Mouse (Mus musculus) frontal cortex, postnatal 14 days (tissue): Measurements from ENCODE around the gene Rasgrp3.
"Not testable (repeated sequence)": the region's sequence is repeated elsewhere in the genome, so short reads cannot be mapped to it uniquely, and the experiment has no call there.

Experiments used
- DNase-seq, 2 experiments: peaks; one replicate each; pipeline ENCODE4 v3.0.0; 2022; ENCODE audit warnings: low spot score in 2 of 2

Gene Rasgrp3

DNA sequence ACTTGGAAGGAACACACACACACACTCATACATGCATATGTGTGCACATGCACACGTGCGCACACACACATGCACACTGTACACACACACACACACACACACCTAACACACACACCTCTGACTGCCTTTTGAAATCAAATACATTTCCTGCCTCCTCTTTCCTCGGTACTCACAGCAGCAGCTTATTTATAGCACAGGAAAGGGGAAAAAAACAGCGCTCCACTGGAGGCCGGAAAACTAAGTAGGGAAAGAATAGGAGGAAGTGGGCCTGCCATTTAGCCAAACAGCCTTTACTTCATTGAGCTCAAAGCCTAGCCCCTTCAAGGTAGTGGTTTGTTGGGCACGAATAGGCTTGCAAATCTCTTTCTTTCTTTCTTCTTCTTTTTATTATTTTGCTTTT lies at the start of gene Rasgrp3:
Rasgrp3 (plus strand) TSS at position 298 of the 400 bp plus-strand sequence.
- no peak for DNase-seq

- no peak for DNase-seq
These were observed 47.3 kb upstream of the Rasgrp3 start for GRCm38 (mm10) chr17:75388402-75388801.

DNA sequence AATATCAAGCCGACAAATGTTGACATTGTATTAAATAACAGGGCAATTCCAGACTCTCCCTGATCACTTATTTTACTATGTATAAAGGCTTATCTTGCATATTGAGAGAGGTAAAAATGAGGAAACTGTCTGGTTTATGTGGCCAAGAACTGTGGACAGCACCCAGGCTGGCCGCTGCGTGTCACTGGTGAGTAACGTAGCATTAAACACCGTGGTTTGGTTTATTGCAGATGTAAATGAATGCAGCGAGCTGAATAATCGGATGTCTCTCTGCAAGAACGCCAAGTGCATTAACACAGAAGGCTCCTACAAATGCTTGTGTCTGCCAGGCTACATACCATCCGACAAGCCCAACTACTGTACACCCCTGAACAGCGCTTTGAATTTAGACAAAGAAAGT lies 45.6 kb upstream of the Rasgrp3 start:
- peak in 1 of 2 experiments; percentile 10 for DNase-seq

DNA sequence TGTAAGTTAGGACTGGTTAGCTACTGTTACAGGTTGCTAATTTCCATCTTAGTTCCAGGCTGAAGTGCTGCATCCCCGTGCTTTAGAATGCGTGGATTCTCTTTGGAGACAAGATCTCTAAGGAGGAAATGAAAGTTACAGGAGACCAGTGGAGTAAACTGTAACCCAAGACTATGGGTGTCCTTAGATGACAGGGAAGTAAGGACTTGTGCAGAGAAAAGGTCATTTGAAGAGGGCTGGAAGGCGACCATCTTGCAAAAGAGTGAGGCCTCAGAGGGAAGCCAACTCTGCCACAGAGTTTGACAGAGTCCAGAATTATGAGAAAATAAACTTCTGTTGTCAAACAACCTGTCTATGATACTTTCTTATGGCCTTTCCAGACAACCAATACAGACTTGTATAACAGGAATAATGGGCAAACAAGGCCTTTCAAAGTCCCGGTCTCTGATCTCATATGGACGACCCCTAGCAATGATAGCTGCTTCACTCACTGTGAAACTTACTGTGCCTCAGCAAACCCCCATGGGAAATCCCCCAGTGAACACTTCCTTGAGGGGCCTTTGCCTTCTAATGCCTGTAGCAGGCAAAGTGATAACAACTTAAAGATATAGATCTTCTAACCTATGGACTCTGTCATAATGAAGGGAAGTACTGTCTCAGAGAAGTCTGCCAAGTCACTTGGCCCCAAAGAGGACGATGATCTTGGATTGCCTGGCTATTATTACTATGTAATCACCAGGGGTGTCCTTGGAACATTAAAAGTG lies 44.1 kb upstream of the Rasgrp3 start:
- DNase-seq = no peak

GRCm38 (mm10) chr17:75406405-75406804 lies 29.3 kb upstream of the Rasgrp3 start:
- no peak for DNase-seq

GRCm38 (mm10) chr17:75416861-75417260 lies 18.8 kb upstream of the Rasgrp3 start:
- no peak for DNase-seq

GRCm38 (mm10) chr17:75434152-75434551 lies 1.5 kb upstream of the Rasgrp3 start:
- DNase-seq = no peak

- no peak for DNase-seq
These were observed 825 bp upstream of the Rasgrp3 start for GRCm38 (mm10) chr17:75434871-75435270.

- no peak for DNase-seq
These were observed 399 bp downstream of the Rasgrp3 start for GRCm38 (mm10) chr17:75436095-75436494.

DNA sequence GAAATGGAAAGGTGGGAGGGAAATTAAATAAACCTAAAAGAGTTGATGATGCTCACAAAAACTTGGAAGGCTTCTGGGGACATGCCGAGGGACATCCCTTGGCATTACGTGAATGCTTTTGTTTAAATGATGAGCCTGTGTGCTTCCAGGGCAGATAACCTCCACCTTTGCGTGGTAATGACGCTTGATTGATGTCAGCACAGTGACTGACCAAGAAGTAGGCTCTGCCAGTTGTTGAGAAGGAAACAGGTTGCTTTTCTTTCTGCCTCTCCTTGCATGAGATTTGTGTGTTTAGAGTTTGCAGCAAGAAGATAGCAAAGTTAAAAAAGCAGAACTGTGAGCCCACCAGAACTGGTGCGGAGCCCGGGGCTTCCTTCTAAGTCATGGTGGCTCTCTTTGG lies 1.1 kb downstream of the Rasgrp3 start:
- DNase-seq = no peak

GRCm38 (mm10) chr17:75437239-75437750 lies 1.6 kb downstream of the Rasgrp3 start:
- DNase-seq = no peak

- no peak for DNase-seq
These were observed 2.5 kb downstream of the Rasgrp3 start for GRCm38 (mm10) chr17:75438162-75438561.

DNA sequence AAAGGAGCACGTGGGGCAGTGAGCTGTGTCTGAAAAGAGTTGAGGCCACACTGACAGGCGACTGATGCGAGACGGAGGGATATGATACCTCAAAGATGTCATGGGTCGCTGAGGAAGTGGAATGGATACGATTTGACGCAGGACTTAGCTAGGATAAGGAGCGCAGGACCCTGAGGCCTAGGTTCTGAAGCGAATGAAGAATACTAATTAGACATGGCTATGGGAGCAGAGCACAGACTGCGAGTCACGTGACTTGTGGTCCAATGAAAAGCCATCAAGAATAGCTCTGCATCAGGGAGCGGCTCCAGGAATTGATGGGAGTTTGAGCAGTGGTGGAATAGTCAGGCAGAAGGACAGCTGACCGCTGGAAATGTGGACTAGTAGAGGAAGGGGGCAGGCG lies 3.4 kb downstream of the Rasgrp3 start:
- no peak for DNase-seq

DNA sequence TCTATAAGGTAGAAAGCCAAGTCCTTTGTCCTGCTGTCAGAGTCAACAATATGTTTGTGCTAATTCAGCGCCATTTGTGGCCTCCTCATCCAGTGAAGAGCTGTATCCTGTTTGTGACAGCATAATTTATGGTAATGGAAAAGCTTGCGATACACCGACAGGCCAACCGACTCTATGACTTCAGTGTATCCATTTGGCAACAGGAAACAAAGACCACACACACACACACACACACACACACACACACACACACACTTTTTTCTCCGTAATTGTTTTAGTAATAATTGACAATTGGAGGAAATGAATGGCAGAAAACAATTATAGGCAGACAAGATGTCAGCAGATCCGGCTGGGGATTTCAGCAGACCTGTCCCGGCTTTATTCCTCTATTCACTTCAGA lies 4.9 kb downstream of the Rasgrp3 start:
- no peak for DNase-seq

DNA sequence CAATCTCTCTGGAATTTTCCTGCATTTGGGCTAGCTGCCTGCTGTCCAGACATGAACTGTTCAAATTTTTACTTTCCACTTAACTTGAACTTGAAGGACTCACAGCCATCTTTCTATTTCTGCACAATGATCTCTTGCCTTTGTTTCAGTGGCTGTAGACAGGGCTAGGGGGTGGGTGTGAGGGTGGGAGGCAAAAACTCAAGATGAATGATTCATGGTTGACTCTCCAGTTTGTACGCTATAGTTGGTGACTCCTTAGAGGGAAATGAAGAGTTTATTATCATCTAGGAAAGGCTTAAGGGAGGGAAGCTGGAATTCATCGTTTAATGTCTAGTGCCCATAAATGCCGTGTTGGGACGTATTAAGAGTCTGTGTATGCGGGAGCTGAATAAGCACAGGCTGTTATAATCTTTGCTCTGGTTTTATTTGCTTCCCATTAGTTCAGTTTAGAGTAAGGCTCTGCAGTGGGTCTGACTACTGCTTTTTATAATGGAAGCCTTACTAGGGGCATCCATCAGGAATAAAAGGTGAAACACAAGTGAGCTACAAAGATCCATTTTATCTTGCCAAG lies 5.6 kb downstream of the Rasgrp3 start:
- no peak for DNase-seq

- no peak for DNase-seq
These were observed 6.7 kb downstream of the Rasgrp3 start for GRCm38 (mm10) chr17:75442352-75442751.

- peak; percentile 20 to 41 for DNase-seq
These were observed 7.4 kb downstream of the Rasgrp3 start for GRCm38 (mm10) chr17:75443064-75443621.

DNA sequence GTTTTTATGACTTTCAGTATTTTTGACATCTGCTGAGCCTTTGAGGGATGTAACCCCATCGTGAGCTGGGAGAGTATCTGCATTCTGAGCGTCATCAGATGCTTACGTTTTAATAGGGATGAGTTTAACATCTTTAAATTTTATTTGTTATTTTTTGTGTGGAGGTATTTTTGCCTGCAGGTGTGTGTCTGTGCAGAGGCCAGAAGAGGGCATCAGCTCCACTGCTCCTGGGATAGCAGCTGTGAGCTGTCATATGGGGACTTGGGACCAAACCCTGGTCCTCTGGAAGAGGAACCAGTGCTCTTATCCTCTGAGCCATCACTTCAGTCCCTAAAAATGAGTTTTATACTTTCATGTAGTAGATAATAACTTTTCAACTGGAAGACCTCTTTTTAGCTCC lies 12.6 kb downstream of the Rasgrp3 start:
- no peak for DNase-seq

DNA sequence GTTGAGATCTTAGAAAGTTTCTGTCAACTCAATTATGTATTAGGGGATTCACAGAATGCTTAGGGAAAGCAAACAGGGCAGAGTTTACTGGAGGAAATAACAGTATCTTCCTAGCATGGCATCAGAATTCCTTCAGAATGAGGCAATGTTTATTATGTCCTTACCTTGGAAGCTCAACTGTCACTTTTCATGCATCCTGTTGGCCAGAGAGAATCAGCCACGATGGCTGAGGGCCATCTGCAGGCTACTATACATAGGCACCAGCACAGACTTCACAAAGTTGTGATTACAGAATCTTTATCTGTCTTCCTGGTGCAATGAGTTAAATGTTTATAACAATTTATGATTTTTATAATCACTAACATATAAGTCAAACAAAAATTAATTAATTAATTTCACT lies 13.3 kb downstream of the Rasgrp3 start:
- DNase-seq = no peak

DNA sequence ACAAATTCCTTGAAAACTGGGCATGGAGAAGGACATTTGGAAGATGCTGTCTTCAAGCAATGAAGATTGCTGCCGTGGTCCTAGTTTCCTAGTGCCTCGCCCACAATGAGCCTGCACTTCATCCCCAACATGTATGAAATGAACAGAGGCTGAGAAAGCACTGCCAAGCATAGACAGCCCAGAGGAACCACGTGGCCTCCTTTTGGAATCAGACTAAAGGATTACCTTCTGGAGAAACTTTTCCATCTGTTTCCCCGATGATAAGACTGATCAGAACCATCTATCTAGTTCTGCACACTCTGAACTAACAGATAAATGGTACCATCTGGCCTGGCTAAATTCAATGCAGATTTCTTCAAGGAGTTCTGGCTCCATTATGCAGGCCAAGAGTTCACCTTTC lies 16.6 kb downstream of the Rasgrp3 start:
- DNase-seq = no peak

GRCm38 (mm10) chr17:75453639-75454038 lies 17.9 kb downstream of the Rasgrp3 start:
- no peak for DNase-seq

GRCm38 (mm10) chr17:75456096-75456495 lies 20.4 kb downstream of the Rasgrp3 start:
- DNase-seq = not testable (repeated sequence)

- DNase-seq = no peak
These were observed 24.9 kb downstream of the Rasgrp3 start for GRCm38 (mm10) chr17:75460621-75461020.
